Mouse (Mus musculus) CD4-positive naive resting alpha-beta T cell, adult 57 days (primary cell): ENCODE measurements around the gene Olfr654. TPM values are rescaled to one million over a fixed set of nuclear protein-coding genes. Genes with fewer than 3 reads are reported as not detected.

Source experiments
- total RNA-seq: library from RNA; stranded (reverse); gene quantifications from one replicate; pipeline ENCODE4 v1.2.4, GENCODE M21; 2023

Gene Olfr654
- not detected for total RNA-seq

GRCm38 (mm10) chr7:104586725-104587124 is at the start of gene Olfr654:
TSS of gene Olfr654 (plus strand) at chr7:104587025.

GRCm38 (mm10) chr7:104549833-104550232 is 37.0 kb upstream of the Olfr654 start, which contains the start of gene Olfr651:
TSS of gene Olfr651 (plus strand) at chr7:104550133.

DNA sequence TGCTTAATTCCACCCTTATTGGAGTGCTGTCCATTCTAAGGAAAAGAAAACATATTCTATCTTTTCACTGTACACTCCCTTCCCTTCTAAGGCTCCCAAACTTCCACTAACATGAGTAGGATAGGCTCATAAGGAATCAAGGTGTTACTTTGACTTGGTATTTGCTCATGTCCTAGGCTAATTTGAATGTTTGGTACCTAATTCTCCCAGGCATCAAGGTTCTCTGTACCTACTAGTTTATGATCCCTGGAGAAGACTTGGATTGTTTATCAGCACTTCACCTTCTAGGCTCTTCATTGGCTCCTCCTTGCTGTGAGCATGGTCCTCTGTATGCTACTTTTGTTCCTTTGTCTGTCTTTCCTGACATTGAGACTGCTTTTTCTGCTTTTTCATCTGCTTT is 26.2 kb upstream of the Olfr654 start, which contains the start of gene Olfr652:
Gene Olfr652 (plus strand): TSS at position 301 of the 400 bp plus-strand sequence.

DNA sequence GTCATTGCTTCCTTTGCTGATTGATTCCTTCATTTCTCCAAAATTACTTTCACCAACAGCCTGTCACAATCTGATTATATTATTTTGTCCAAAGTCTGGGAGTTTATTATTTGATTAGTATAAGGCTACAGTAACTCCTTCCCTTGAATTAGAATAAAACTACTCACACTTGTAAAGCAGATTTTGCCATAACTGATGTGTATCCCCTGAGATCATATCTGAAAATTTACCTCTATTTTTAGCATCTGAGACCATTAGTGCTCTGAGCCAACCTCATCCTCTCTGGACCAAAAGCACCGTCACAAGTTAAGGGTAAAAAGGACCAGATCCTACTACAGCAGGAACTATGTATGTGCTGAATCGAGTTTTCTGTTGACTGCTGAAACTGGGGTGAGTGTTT is 9.8 kb upstream of the Olfr654 start, which contains the start of gene Olfr653:
Gene Olfr653 (plus strand): TSS at position 301 of the 400 bp plus-strand sequence.

GRCm38 (mm10) chr7:104601679-104602078 is 14.9 kb downstream of the Olfr654 start, which contains the start of gene Olfr655:
TSS of gene Olfr655 (minus strand) at chr7:104601779.

GRCm38 (mm10) chr7:104613655-104614054 is 26.8 kb downstream of the Olfr654 start, which contains the start of gene Olfr656:
TSS of gene Olfr656 (plus strand) at chr7:104613955.

DNA sequence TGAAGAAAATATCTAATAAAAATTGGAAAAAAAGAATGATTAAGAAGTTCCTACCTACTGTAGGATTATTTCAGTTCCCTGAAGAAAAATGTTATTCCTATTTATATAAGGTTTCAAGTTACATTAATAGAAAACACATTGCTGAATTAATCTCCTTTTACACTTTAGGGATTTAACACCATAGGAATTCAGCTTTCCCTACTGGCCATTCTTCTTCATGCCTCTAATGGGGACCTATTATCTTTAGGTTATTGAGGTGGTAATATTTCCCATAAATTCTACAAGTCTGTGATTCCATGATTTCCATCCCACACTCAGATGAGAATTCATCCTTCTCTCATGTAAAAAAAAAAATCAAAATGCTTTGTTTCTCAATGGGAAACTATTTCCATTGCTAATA is 37.7 kb downstream of the Olfr654 start, which contains the start of gene Olfr657:
Gene Olfr657 (plus strand): TSS at position 301 of the 400 bp plus-strand sequence.

Other genes with a start within 250 kb of the Olfr654 start
- 37.2 TPM for gene Trim12c, start 233.7 kb upstream of the Olfr654 start, total RNA-seq
- gene Trim30b, start 217.1 kb upstream of the Olfr654 start, total RNA-seq, result 1.8 TPM
- 0.77 TPM for gene Trim30c, start 186.2 kb upstream of the Olfr654 start, total RNA-seq
- 58.6 TPM for gene Trim30a, start 121.8 kb upstream of the Olfr654 start, total RNA-seq
- 6.3 TPM for gene Trim30d, start 79.2 kb upstream of the Olfr654 start, total RNA-seq
- not detected for gene Olfr651, start 36.9 kb upstream of the Olfr654 start, total RNA-seq
- gene Olfr652, start 26.1 kb upstream of the Olfr654 start, total RNA-seq, result not detected
- gene Olfr653, start 9.7 kb upstream of the Olfr654 start, total RNA-seq, result not detected
- gene Olfr655, start 14.8 kb downstream of the Olfr654 start, total RNA-seq, result not detected
- not detected for gene Olfr656, start 26.9 kb downstream of the Olfr654 start, total RNA-seq
- not detected for gene Olfr657, start 37.8 kb downstream of the Olfr654 start, total RNA-seq
- gene Olfr658, start 60.3 kb downstream of the Olfr654 start, total RNA-seq, result not detected
- not detected for gene Olfr659, start 79.7 kb downstream of the Olfr654 start, total RNA-seq
- gene Olfr661, start 99.5 kb downstream of the Olfr654 start, total RNA-seq, result not detected
- gene Usp17le, start 190.4 kb downstream of the Olfr654 start, total RNA-seq, result not detected